ENCODE assay signal across 38 mouse cellular contexts in the genomic region with DNA sequence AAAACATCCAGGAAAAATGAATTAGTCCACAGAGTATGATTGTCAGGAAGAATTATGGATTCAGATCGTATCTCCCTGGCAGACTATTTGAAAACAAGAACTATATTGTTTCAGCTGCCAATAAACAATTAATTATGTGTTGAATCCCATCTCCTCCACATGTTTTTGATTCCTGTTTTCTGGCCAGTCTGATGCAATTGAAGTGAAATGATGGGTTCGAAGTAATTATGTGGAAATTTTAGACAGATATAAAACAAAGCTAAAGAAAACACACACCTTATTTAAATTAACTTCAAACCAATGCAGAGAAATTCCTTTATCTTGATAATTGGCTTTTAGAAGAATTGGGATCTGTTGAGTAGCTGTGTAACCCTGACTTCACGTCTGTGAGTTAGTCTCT. TPM values are rescaled to one million over a fixed set of nuclear protein-coding genes. Genes with fewer than 3 reads are reported as not detected.
"Had no signal": no experiment of that assay in that cellular context is flagged by ENCODE, and none has a peak within 500 bp of the region (broad histone marks: within the 10 kb centered on the region; RNA-seq: fewer than 3 reads in every experiment).

No protein-coding gene starts in this region.

- H3K4me3 ChIP-seq: embryonic facial prominence, embryonic 10.5 days; embryonic facial prominence, embryonic 12.5 days; embryonic facial prominence, embryonic 13.5 days; embryonic facial prominence, embryonic 15.5 days; erythroblast, embryonic 14.5 days; forebrain, embryonic 10.5 days; forebrain, embryonic 12.5 days; forebrain, embryonic 13.5 days; forebrain, embryonic 15.5 days; gastrocnemius, adult 2 months; heart, adult 2 months had no signal

- H3K4me2 ChIP-seq: embryonic facial prominence, embryonic 12.5 days; embryonic facial prominence, embryonic 13.5 days; embryonic facial prominence, embryonic 15.5 days; forebrain, embryonic 12.5 days; forebrain, embryonic 13.5 days; forebrain, embryonic 15.5 days had no signal

- ATAC-seq: forebrain, embryonic 13.5 days; forebrain, embryonic 14.5 days; forebrain, embryonic 15.5 days; forebrain, embryonic 16.5 days; forebrain, postnatal 0 days had no signal

- H3K36me3 ChIP-seq: embryonic facial prominence, embryonic 10.5 days; embryonic facial prominence, embryonic 12.5 days; embryonic facial prominence, embryonic 13.5 days; embryonic facial prominence, embryonic 15.5 days; forebrain, embryonic 10.5 days; forebrain, embryonic 12.5 days; forebrain, embryonic 15.5 days had no signal

- H3K27me3 ChIP-seq: embryonic facial prominence, embryonic 12.5 days; embryonic facial prominence, embryonic 13.5 days; embryonic facial prominence, embryonic 15.5 days; forebrain, embryonic 12.5 days; forebrain, embryonic 13.5 days; forebrain, embryonic 15.5 days had no signal

- H3K27ac ChIP-seq: embryonic facial prominence, embryonic 10.5 days; embryonic facial prominence, embryonic 12.5 days; embryonic facial prominence, embryonic 13.5 days; embryonic facial prominence, embryonic 15.5 days; forebrain, embryonic 10.5 days; forebrain, embryonic 12.5 days; forebrain, embryonic 13.5 days; forebrain, embryonic 15.5 days; gastrocnemius, adult 2 months; heart, adult 2 months had no signal

- H3K9me3 ChIP-seq: embryonic facial prominence, embryonic 10.5 days; embryonic facial prominence, embryonic 12.5 days; embryonic facial prominence, embryonic 13.5 days; embryonic facial prominence, embryonic 15.5 days; forebrain, embryonic 10.5 days; forebrain, embryonic 12.5 days; forebrain, embryonic 13.5 days; forebrain, embryonic 15.5 days had no signal

- H3K4me1 ChIP-seq: embryonic facial prominence, embryonic 10.5 days; embryonic facial prominence, embryonic 12.5 days; embryonic facial prominence, embryonic 13.5 days; embryonic facial prominence, embryonic 15.5 days; forebrain, embryonic 10.5 days; forebrain, embryonic 12.5 days; forebrain, embryonic 13.5 days; forebrain, embryonic 15.5 days had no signal

- H3K9ac ChIP-seq: embryonic facial prominence, embryonic 12.5 days; embryonic facial prominence, embryonic 13.5 days; embryonic facial prominence, embryonic 15.5 days; forebrain, embryonic 12.5 days; forebrain, embryonic 13.5 days; forebrain, embryonic 15.5 days; forebrain, postnatal 0 days had no signal

- DNase-seq: cerebellum, adult 9-10 months; cerebellum, adult 9-11 months; cerebellum, postnatal 10 days; cerebellum, postnatal 14 days; cerebellum, postnatal 25 days; cerebellum, postnatal 36 days; forebrain, postnatal 0 days; gastrocnemius, adult 2 months; gastrocnemius, postnatal 10 days; gastrocnemius, postnatal 14 days; gastrocnemius, postnatal 25 days; gastrocnemius, postnatal 36 days; heart, adult 11 months; heart, adult 18-20 months; heart, adult 2 months had no signal

RNA-seq across cellular contexts. Expression of gene 4933412E24Rik, which starts 14.3 kb away (rescaled TPM):
- total RNA-seq: common myeloid progenitor, adult 5-6 weeks; forebrain, postnatal 0 days; gastrocnemius, adult 18-20 months; gastrocnemius, adult 2 months; gastrocnemius, adult 8-10 months; gastrocnemius, postnatal 10 days; gastrocnemius, postnatal 14 days; gastrocnemius, postnatal 25 days; gastrocnemius, postnatal 36 days; gastrocnemius, postnatal 4 days; granulocyte monocyte progenitor cell, adult 5-6 weeks; heart, adult 18-20 months; heart, adult 2 months; heart, adult 8-10 months had no signal
- polyA plus RNA-seq: cortical plate, adult 2 months; embryonic facial prominence, embryonic 10.5 days; embryonic facial prominence, embryonic 11.5 days; embryonic facial prominence, embryonic 12.5 days; embryonic facial prominence, embryonic 13.5 days; embryonic facial prominence, embryonic 14.5 days; embryonic facial prominence, embryonic 15.5 days; erythroblast, embryonic 14.5 days; forebrain, embryonic 10.5 days; forebrain, embryonic 11.5 days; forebrain, embryonic 12.5 days; forebrain, embryonic 13.5 days; forebrain, embryonic 14.5 days; forebrain, embryonic 15.5 days; forebrain, embryonic 16.5 days; forebrain, postnatal 0 days; frontal cortex, adult 2 months; gonadal fat pad, adult 2 months; heart, adult 2 months had no signal
